Comparison of ENCODE assay signal across 17 mouse cellular contexts in genomic region chr11:24348741-24349140, GRCm38 (mm10).
DNase-seq lines count a peak whose midpoint lies in the region; TF ChIP-seq lines count a peak whose summit lies in the region.
"Had no signal": no experiment of that assay in that cellular context is flagged by ENCODE, and none has a peak within 500 bp of the region (broad histone marks: within the 10 kb centered on the region; RNA-seq: fewer than 3 reads in every experiment).

No protein-coding gene starts in this region.

- no peaks in the 10 kb centered on the region for H3K4me1 ChIP-seq in cerebellum, adult 2 months (ENCODE audit: control insufficient read depth, insufficient read depth, low read length)

- TF ChIP-seq POLR2A in cerebellum, adult 2 months (IDR thresholded peaks at IDR 0.05; ENCODE audit: borderline replicate concordance, insufficient read depth, low read length), result no peak

- no peak for TF ChIP-seq CTCF in cerebellum, adult 2 months (IDR thresholded peaks at IDR 0.05; ENCODE audit: borderline replicate concordance, insufficient read depth, low read depth, low read length)

- no peaks in the 10 kb centered on the region for H3K27me3 ChIP-seq in cerebellum, adult 2 months (ENCODE audit: control insufficient read depth, insufficient read depth, low read length)
- H3K27me3 ChIP-seq: CH12.LX had no signal

- WGBS in cerebellum, adult 2 months, result 24% methylated on average over 4 of the region's 4 CpGs

- no peak overlapping the region for H3K27ac ChIP-seq in cerebellum, adult 2 months (ENCODE audit: insufficient read depth, low read length)

- no peak overlapping the region for H3K4me3 ChIP-seq in cerebellum, adult 2 months (replicated peaks; ENCODE audit: insufficient read depth, low read depth, low read length)

- peak; percentile 67 for DNase-seq in cerebellum, postnatal 10 days
- DNase-seq in cerebellum, adult 9-11 months, result no peak
- DNase-seq in cerebellum, postnatal 14 days, result peak; percentile 50 to 57
- no peak for DNase-seq in cerebellum, adult 2 months
- DNase-seq in heart, adult 11 months, result peak; percentile 50
- no peak for DNase-seq in heart, adult 18-20 months
- DNase-seq: adrenal gland, adult 2 months; adrenal gland, adult 8-10 months; adrenal gland, postnatal 10 days; adrenal gland, postnatal 14 days; adrenal gland, postnatal 25 days; adrenal gland, postnatal 36 days; B cell, adult 2 months; cerebellum, adult 11 months; cerebellum, adult 11-12 months; cerebellum, adult 18-20 months had no signal

Comparison
In these comparisons a context has a peak if more than half of its experiments do, and no peak if none do; other contexts are left out.
1. DNase-seq: peak in cerebellum, postnatal 10 days (2 of 2), cerebellum, postnatal 14 days (2 of 2) and heart, adult 11 months (single experiment); none in cerebellum, adult 9-11 months (single experiment), cerebellum, adult 2 months (0 of 2) and heart, adult 18-20 months (0 of 2).